Mouse (Mus musculus) MEL-GATA-1-ER (cell line): Measurements from ENCODE around the gene Fam222b.

Experiments
- DNase-seq: peaks from one replicate; pipeline ENCODE4 v3.0.0-alpha.2; 2012; ENCODE audit warnings: low read depth; ENCODE audit errors: extremely low read depth

The Fam222b gene

GRCm38 (mm10) chr11:78087756-78088281, 6.6 kb upstream of the Fam222b start:
- no peak for DNase-seq

- DNase-seq = no peak
Observed at GRCm38 (mm10) chr11:78094137-78094503, 340 bp upstream of the Fam222b start.

- DNase-seq = no peak
Observed at GRCm38 (mm10) chr11:78095144-78095516, 670 bp downstream of the Fam222b start.

- no peak for DNase-seq
Observed at GRCm38 (mm10) chr11:78097077-78097476, 2.6 kb downstream of the Fam222b start.

DNA sequence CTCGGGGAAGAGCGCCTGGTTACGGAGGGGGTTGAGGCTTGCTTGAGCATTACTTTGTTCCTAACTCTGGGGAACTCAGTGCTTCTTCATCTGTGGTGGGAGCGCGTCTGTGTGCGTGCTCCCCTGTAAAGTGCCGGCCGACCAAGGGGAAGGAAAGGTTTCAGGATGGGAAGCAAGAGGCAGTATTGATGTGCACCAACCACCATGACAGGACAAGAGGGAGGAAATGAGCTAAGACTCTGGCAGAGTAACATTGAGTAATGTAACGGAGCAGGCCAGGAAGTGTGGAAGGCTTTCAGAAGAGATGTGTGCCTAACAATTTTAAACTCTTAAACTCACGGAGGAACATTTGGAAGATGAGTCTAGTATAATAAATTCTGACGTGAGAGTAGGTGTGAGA, 6.3 kb downstream of the Fam222b start:
- DNase-seq = no peak

DNA sequence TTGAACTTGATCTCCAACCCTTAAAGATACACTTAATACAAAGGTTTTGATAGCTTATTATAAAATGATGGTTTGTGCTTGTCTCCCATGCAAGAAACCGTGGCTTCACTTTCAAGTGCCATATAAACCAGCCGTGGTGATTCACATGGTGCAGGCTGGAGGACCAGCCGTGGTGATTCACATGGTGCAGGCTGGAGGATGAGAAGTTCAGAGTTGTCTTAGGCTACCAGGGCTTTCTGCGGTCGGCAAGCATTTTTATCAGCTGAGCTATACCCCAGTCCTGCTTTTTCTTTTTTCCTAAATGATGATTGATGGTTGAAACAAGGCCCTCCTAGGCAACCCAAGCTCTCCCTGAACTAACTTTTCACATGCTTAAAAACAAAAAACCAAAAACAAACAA, 7.7 kb downstream of the Fam222b start:
- DNase-seq = no peak

DNA sequence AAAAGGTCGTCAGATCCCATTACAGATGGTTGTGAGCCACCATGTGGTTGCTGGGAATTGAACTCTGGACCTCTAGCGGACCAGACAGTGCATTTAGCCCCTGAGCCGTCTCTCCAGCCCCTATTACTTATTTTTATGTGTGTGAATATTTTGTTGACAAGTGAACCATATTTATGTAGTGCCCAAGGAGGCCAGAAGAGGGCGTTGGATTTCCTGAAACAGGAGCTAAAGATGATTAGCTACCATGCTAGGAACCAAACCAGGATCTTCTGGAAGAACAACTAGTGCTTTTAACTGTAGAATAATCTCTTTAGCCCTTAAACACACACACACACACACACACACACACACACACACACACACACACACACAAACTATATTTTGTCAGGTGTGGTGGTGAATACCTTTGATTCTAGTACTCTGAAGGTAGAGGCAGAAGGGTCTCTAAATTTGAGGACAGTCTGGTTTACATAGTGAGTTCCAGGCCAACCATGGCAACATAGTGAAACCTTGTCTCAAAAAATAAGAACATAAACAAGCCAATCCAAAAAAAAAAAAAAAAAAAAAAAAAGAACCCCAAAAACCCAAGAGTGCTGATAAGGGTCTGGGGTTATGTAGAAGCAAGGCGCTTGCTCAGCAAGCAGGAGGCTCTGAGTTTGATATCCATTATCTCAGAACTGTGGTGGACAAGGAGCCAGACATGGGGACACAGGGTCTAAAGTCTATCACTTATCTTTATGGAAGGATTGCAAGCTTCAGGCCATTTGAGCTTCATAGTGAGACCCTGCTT, 8.7 kb downstream of the Fam222b start:
- DNase-seq = peak; percentile 48

DNA sequence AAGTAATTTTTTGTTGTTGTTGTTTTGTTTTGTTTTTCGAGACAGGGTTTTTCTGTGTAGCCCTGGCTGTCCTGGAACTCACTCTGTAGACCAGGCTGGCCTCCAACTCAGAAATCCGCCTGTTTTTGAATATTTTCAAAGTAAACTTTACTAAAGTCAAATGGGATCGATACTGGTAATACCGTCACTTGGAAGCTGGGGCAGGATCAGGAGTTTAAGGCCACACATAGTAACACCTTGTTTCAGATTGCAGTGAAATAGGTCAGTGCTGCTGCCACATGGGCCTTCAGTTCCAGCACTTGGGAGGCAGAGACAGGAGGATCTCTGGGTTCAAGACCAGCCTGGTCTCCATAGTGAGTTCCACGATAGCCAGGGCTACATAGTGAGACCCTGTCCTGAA, 10.0 kb downstream of the Fam222b start:
- DNase-seq = no peak

- no peak for DNase-seq
Observed at GRCm38 (mm10) chr11:78113616-78114015, 19.2 kb downstream of the Fam222b start.

GRCm38 (mm10) chr11:78114676-78115366, 20.4 kb downstream of the Fam222b start:
- DNase-seq = no peak

DNA sequence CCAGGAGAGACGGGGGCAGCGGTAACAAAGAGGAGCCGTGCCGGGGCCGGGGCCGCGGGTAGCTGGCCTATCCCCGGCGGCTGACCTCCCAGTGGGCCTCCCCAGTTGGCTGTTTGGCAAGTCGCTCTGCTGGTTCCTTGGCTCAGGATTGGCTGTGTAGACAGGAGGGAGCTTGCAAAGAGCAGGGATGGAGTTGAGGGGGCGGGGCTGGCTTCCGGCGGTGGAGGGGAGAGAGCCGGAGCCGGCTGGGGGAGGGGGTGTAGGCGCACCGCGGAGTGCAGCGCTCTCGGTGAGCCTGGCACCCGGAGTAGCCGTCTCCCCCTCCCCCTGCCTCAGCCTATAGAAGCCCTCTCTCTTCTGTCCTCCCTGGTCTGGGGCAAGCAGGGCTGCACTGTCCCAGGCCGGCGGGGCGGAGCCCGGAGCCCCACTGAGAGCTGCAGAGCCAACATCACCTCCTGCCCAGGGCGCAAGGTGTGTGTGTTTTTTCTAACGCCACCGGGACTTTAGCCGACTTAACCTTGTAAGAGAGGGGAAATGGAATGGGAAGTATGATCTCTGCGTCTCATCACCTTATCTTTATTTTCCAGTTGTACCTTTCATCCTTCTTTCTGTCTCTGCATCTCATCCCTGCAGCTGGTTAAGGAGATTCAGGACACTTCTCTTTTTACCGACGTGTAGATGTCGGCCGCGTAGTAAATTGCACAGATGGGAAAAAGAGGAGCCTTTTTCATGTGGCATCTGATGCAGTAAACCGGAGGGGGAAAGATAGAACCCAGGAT, 21.1 kb downstream of the Fam222b start:
- DNase-seq = peak; percentile 93

- DNase-seq = no peak
Observed at GRCm38 (mm10) chr11:78116146-78116410, 21.6 kb downstream of the Fam222b start.

- DNase-seq = no peak
Observed at GRCm38 (mm10) chr11:78118467-78118866, 24.0 kb downstream of the Fam222b start.

- peak; percentile 87 for DNase-seq
Observed at GRCm38 (mm10) chr11:78119898-78120297, 25.4 kb downstream of the Fam222b start.

- DNase-seq = no peak
Observed at GRCm38 (mm10) chr11:78121176-78121575, 26.7 kb downstream of the Fam222b start.

DNA sequence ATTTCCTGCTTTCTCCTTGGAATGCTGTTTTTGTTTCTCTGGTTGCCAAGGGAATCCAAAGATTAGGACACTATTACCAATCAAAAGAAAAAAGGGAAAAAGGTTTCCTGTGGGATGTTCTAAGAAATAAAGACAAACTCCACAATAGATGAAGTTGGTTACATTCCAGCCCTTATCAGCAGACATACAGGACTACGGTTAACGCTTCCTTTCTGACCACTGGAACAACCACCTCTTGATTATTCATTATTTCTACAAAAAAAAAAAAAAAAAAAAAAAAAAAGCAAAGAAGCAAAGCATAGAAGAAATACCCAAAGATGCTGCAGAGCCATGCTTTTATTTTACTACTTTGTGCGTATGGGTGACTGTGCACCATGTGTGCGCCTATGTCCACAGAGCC, 28.4 kb downstream of the Fam222b start:
- DNase-seq = peak; percentile 57

- DNase-seq = no peak
Observed at GRCm38 (mm10) chr11:78123782-78124181, 29.3 kb downstream of the Fam222b start.

DNA sequence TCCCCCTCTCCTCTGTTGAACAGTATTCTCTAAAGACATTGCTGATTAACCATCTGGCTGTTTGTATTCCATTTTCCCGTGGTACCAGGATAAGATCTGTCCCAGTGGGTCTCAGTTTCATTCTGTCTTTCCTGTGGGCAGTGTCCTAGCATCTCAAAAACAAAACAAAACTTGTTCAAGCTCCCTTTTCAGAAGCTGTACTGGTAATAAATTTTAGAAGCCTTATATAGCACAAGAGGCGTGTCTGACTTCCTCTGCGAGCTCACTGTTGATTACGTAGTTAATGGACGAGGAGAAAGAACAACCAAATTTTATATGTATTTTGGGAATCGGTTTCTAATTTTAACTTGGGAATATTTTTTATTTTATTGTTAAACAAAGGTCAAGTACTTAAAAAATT, 31.2 kb downstream of the Fam222b start:
- no peak for DNase-seq

GRCm38 (mm10) chr11:78126739-78127138, 32.3 kb downstream of the Fam222b start:
- no peak for DNase-seq

DNA sequence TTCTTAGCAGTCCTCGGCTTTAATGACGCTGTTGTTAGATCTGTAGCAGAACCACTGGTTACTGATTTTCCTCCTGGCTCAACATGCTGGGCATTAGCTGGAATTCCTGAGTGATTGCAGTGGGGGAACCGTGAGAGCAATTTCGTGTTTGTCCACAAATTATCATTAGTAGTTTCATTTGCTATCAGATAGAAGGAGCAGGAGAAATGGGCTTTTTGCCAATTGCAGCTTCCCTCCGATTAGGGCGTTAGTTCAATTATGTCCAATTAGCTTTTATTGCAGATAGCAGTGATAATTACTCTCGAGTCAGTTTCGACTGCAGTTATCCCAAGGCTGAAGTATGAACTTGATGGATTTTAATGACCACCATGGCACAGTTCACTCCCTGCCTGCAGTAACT, 35.0 kb downstream of the Fam222b start:
- no peak for DNase-seq

DNA sequence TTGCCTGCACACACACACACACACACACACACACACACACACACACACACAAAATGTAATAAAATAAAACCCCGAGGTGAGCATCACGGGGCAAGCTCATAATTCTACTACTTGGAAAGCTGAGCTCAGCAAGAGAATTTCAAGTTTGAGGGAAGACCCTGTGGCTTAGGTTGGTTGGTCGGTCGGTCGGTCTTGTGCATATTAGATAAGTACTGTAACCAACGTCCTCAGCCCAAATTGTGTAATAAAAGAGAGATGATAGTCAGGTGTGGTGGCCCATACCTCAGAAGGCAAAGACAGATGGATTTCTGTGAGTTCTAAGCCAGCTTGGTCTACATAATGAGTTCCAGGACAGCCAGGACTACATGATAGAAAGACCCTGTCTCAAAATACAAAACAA, 39.5 kb downstream of the Fam222b start:
- DNase-seq = no peak

DNA sequence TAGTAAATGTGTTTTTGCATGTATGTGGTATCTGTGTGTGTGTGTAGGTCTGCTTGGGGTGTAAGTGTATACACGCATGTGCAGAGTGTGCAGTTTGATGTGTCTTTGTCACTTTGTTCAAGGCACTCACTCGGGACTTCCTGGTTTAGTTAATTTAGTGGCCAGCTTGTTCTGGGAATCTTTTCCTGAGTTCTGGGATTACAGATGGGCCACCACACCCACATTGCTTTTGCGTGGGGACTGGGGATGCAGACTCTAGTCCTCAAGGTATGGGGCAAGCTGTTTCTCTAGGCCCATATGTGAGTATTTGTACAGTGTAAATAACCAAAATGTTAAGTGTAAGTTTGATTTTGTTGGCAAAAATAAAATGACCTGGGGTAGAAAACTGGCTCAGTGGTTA, 39.9 kb downstream of the Fam222b start:
- no peak for DNase-seq
